13 mouse cellular contexts compared by ENCODE assay signal in genomic region chr15:84593514-84593913, GRCm38 (mm10). TPM values are rescaled to one million over a fixed set of nuclear protein-coding genes. Genes with fewer than 3 reads are reported as not detected.
DNase-seq lines count a peak whose midpoint lies in the region; ATAC-seq and TF ChIP-seq lines count a peak whose summit lies in the region.
"Had no signal": no experiment of that assay in that cellular context is flagged by ENCODE, and none has a peak within 500 bp of the region (broad histone marks: within the 10 kb centered on the region; RNA-seq: fewer than 3 reads in every experiment).

No protein-coding gene starts in this region.

- ATAC-seq in forebrain, postnatal 0 days = 0 out of 2 replicates have a peak, but pooled peaks have one; percentile 43
- ATAC-seq in forebrain, embryonic 12.5 days (ENCODE audit: low FRiP score) = no peak
- ATAC-seq in hindbrain, embryonic 16.5 days = 0 out of 2 replicates have a peak, but pooled peaks have one; percentile 20
- ATAC-seq: Patski had no signal

- no peaks in the 10 kb centered on the region for H3K27me3 ChIP-seq in forebrain, postnatal 0 days (ENCODE audit: insufficient read depth, low read length)
- H3K27me3 ChIP-seq in forebrain, embryonic 12.5 days = no peaks in the 10 kb centered on the region; the same call in 1 of the 2 replicates
- no peaks in the 10 kb centered on the region; the same call in 1 of the 2 replicates for H3K27me3 ChIP-seq in hindbrain, embryonic 16.5 days (replicated peaks; ENCODE audit: control insufficient read depth, insufficient read depth, low read length)
- H3K27me3 ChIP-seq: embryonic facial prominence, embryonic 15.5 days; lung, embryonic 15.5 days had no signal

- no peak overlapping the region for H3K27ac ChIP-seq in forebrain, postnatal 0 days (ENCODE audit: low read depth, low read length)
- no peak overlapping the region for H3K27ac ChIP-seq in forebrain, embryonic 12.5 days
- H3K27ac ChIP-seq in hindbrain, embryonic 16.5 days (ENCODE audit: low read depth, low read length) = no peak overlapping the region
- no peak overlapping the region for H3K27ac ChIP-seq in olfactory bulb, adult 2 months (ENCODE audit: insufficient read depth, low read depth, low read length)
- H3K27ac ChIP-seq: embryonic facial prominence, embryonic 15.5 days; lung, embryonic 15.5 days had no signal

- 47% methylated on average over 9 of the region's 9 CpGs for WGBS in forebrain, postnatal 0 days
- 39% methylated on average over 9 of the region's 9 CpGs for WGBS in forebrain, embryonic 12.5 days
- WGBS in hindbrain, embryonic 16.5 days = 7% methylated on average over 9 of the region's 9 CpGs
- WGBS in olfactory bulb, adult 2 months = 62% methylated on average over 9 of the region's 9 CpGs

- TF ChIP-seq CTCF in forebrain, postnatal 0 days (IDR thresholded peaks at IDR 0.05; ENCODE audit: low read depth) = peak; percentile 54
- peak; percentile 30; the same call in 1 of the 2 replicates for TF ChIP-seq CTCF in olfactory bulb, adult 2 months (IDR thresholded peaks at IDR 0.05; ENCODE audit: insufficient read depth, low read depth, low read length)

- TF ChIP-seq POLR2A in olfactory bulb, adult 2 months (IDR thresholded peaks at IDR 0.05; ENCODE audit: insufficient read depth, low read depth, low read length) = no peak

- no peaks in the 10 kb centered on the region for H3K36me3 ChIP-seq in forebrain, postnatal 0 days (ENCODE audit: insufficient read depth)
- no peaks in the 10 kb centered on the region for H3K36me3 ChIP-seq in forebrain, embryonic 12.5 days (replicated peaks)
- H3K36me3 ChIP-seq in hindbrain, embryonic 16.5 days (ENCODE audit: control insufficient read depth, insufficient read depth, low read length) = no peaks in the 10 kb centered on the region
- H3K36me3 ChIP-seq: embryonic facial prominence, embryonic 15.5 days; lung, embryonic 15.5 days had no signal

- no peak for DNase-seq in forebrain, postnatal 0 days
- DNase-seq in lung, postnatal 10 days = peak; percentile 54
- DNase-seq in lung, postnatal 25 days (ENCODE audit: low spot score) = no peak
- DNase-seq in spleen, adult 12 weeks (ENCODE audit: low spot score) = no peak
- DNase-seq in layer of hippocampus, postnatal 14 days (ENCODE audit: low spot score in 2 of 2) = no peak
- DNase-seq: gastrocnemius, postnatal 25 days; heart, postnatal 36 days had no signal

- H3K9me3 ChIP-seq in forebrain, postnatal 0 days (ENCODE audit: low read length) = no peaks in the 10 kb centered on the region
- H3K9me3 ChIP-seq in forebrain, embryonic 12.5 days = no peaks in the 10 kb centered on the region
- no peaks in the 10 kb centered on the region for H3K9me3 ChIP-seq in hindbrain, embryonic 16.5 days (ENCODE audit: control insufficient read depth, low read length)
- H3K9me3 ChIP-seq: embryonic facial prominence, embryonic 15.5 days; lung, embryonic 15.5 days had no signal

- H3K4me2 ChIP-seq in forebrain, postnatal 0 days (ENCODE audit: low read depth) = no peak overlapping the region
- H3K4me2 ChIP-seq in forebrain, embryonic 12.5 days = no peak overlapping the region
- H3K4me2 ChIP-seq in hindbrain, embryonic 16.5 days (ENCODE audit: low read length) = no peak overlapping the region
- H3K4me2 ChIP-seq: embryonic facial prominence, embryonic 15.5 days; lung, embryonic 15.5 days had no signal

- H3K4me1 ChIP-seq in forebrain, postnatal 0 days (ENCODE audit: insufficient read depth) = peaks cover 8% of the 10 kb centered on the region; the same call in 1 of the 2 replicates
- H3K4me1 ChIP-seq in forebrain, embryonic 12.5 days = peaks cover 41% of the 10 kb centered on the region
- peaks cover 21% of the 10 kb centered on the region for H3K4me1 ChIP-seq in hindbrain, embryonic 16.5 days (ENCODE audit: control insufficient read depth, insufficient read depth, low read depth, low read length)
- peaks cover 18% of the 10 kb centered on the region for H3K4me1 ChIP-seq in olfactory bulb, adult 2 months (ENCODE audit: control insufficient read depth, insufficient read depth, low read length)

- no peak overlapping the region for H3K4me3 ChIP-seq in forebrain, postnatal 0 days (ENCODE audit: low read depth, low read length)
- H3K4me3 ChIP-seq in forebrain, embryonic 12.5 days (replicated peaks) = no peak overlapping the region
- no peak overlapping the region for H3K4me3 ChIP-seq in hindbrain, embryonic 16.5 days (ENCODE audit: low read length)
- H3K4me3 ChIP-seq in olfactory bulb, adult 2 months (ENCODE audit: insufficient read depth, low read depth, low read length) = no peak overlapping the region
- H3K4me3 ChIP-seq: embryonic facial prominence, embryonic 15.5 days; lung, embryonic 15.5 days had no signal

- no peak overlapping the region for H3K9ac ChIP-seq in forebrain, postnatal 0 days
- H3K9ac ChIP-seq in forebrain, embryonic 12.5 days = no peak overlapping the region
- H3K9ac ChIP-seq in hindbrain, embryonic 16.5 days (ENCODE audit: low read depth, low read length) = no peak overlapping the region
- H3K9ac ChIP-seq: embryonic facial prominence, embryonic 15.5 days; lung, embryonic 15.5 days had no signal

RNA-seq across cellular contexts. Expression of gene Rtl6, which starts 35.9 kb away (rescaled TPM):
- 54.8 and 75.5 TPM in 2 replicates for total RNA-seq in forebrain, postnatal 0 days (2014; rRNA removed)
- 46.2 and 55.1 TPM in 2 replicates for polyA plus RNA-seq in forebrain, postnatal 0 days (2015; fragmentation: Nextera tagmentation; extraction: Ambion mirVana)
- 48.8 and 56.2 TPM in 2 replicates for polyA plus RNA-seq in forebrain, embryonic 12.5 days (2016; fragmentation: Nextera tagmentation; extraction: Ambion mirVana)
- polyA plus RNA-seq in hindbrain, embryonic 16.5 days (2015; fragmentation: Nextera tagmentation; extraction: Ambion mirVana) = 54.8 and 66.4 TPM in 2 replicates
- polyA plus RNA-seq in olfactory bulb, adult 2 months (2012; ENCODE audit: insufficient read depth, insufficient read length, low replicate concordance, missing spikeins) = not detected in 2 replicates
- total RNA-seq in layer of hippocampus, postnatal 14 days (2021) = 10 to 100 TPM; 61.3 to 62.0 TPM

Comparison
In these comparisons a context has a peak if more than half of its experiments do, and no peak if none do; other contexts are left out.
1. RNA of gene Rtl6, which starts 35.9 kb away (polyA plus RNA-seq): 46.2 to 55.1 TPM in forebrain, postnatal 0 days, 54.8 to 66.4 TPM in hindbrain, embryonic 16.5 days and 48.8 to 56.2 TPM in forebrain, embryonic 12.5 days; not detected in olfactory bulb, adult 2 months; every median in the first group is over 10 times any median in the second.